Mouse (Mus musculus) c-Kit-positive CD71-positive TER-119-negative erythroid progenitor cells, embryonic 14.5 days (primary cell): ENCODE results near the gene Slc44a2.

Source experiments
- DNase-seq: peaks from one replicate; pipeline ENCODE4 v3.0.0-alpha.2; 2013; ENCODE audit warnings: low read depth

Slc44a2 gene

GRCm38 (mm10) chr9:21333523-21333922, 13.0 kb downstream of the Slc44a2 start:
- no peak for DNase-seq

GRCm38 (mm10) chr9:21334747-21335146, 14.2 kb downstream of the Slc44a2 start:
- DNase-seq, result no peak

- DNase-seq, result no peak
Observed at GRCm38 (mm10) chr9:21335391-21335790, 14.9 kb downstream of the Slc44a2 start.

GRCm38 (mm10) chr9:21336491-21336890, 16.0 kb downstream of the Slc44a2 start:
- DNase-seq, result no peak

GRCm38 (mm10) chr9:21337652-21338051, 17.2 kb downstream of the Slc44a2 start:
- no peak for DNase-seq

GRCm38 (mm10) chr9:21340411-21340810, 19.9 kb downstream of the Slc44a2 start:
- DNase-seq, result no peak

- DNase-seq, result no peak
Observed at GRCm38 (mm10) chr9:21346627-21347365, 26.3 kb downstream of the Slc44a2 start.

- no peak for DNase-seq
Observed at GRCm38 (mm10) chr9:21348152-21348551, 27.7 kb downstream of the Slc44a2 start.

- no peak for DNase-seq
Observed at GRCm38 (mm10) chr9:21351178-21351577, 30.7 kb downstream of the Slc44a2 start.

- no peak for DNase-seq
Observed at GRCm38 (mm10) chr9:21351702-21352377, 31.3 kb downstream of the Slc44a2 start.

GRCm38 (mm10) chr9:21352463-21353372, 32.2 kb downstream of the Slc44a2 start:
- no peak for DNase-seq

GRCm38 (mm10) chr9:21353373-21353686, 32.8 kb downstream of the Slc44a2 start:
- no peak for DNase-seq

- no peak for DNase-seq
Observed at GRCm38 (mm10) chr9:21354796-21355195, 34.3 kb downstream of the Slc44a2 start.

- peak; percentile 63 for DNase-seq
Observed at GRCm38 (mm10) chr9:21356981-21357718, 36.7 kb downstream of the Slc44a2 start.

GRCm38 (mm10) chr9:21366541-21367220, 46.2 kb downstream of the Slc44a2 start:
- peak; percentile 82 for DNase-seq

GRCm38 (mm10) chr9:21367357-21368111, 47.0 kb downstream of the Slc44a2 start, which contains the start of gene Ilf3:
Gene Ilf3 (plus strand): TSS chr9:21367871.
- peak; percentile 99 for DNase-seq

GRCm38 (mm10) chr9:21368131-21368584, 47.7 kb downstream of the Slc44a2 start:
- DNase-seq, result no peak

GRCm38 (mm10) chr9:21369080-21369479, 48.6 kb downstream of the Slc44a2 start:
- DNase-seq, result no peak

- no peak for DNase-seq
Observed at GRCm38 (mm10) chr9:21370876-21371275, 50.4 kb downstream of the Slc44a2 start.

GRCm38 (mm10) chr9:21372508-21372907, 52.0 kb downstream of the Slc44a2 start:
- DNase-seq, result no peak
